Mouse (Mus musculus) liver, embryonic 11.5 days (tissue): ENCODE measurements around the gene Ribc1. TPM values are rescaled to one million over a fixed set of nuclear protein-coding genes. Genes with fewer than 3 reads are reported as not detected.

Experiments
- ATAC-seq: fragments of 200-750 bp; cut with Nextera tagmentation; replicated peaks from 2 replicates; pipeline ENCODE4 v1.8.0; 2017; ENCODE audit warnings: moderate number of reproducible peaks, mild to moderate bottlenecking, moderate TSS enrichment, moderate library complexity; ENCODE audit not compliant: low FRiP score
- DNase-seq: peaks from one replicate; pipeline ENCODE4 v3.0.0-alpha.2; 2017; ENCODE audit warnings: low spot score
- H3K27ac ChIP-seq: fragments of 300-500 bp; sonication (generic); 2 replicates; pipeline ENCODE4 v1.5.1; 2014; ENCODE audit warnings: mild to moderate bottlenecking, low read depth, low read length, control low read depth
- H3K27me3 ChIP-seq: fragments of 300-500 bp; sonication (generic); replicated peaks from 2 replicates; pipeline ENCODE4 v1.6.1; 2014; ENCODE audit warnings: low read length, mixed read lengths; ENCODE audit not compliant: control insufficient read depth, insufficient read depth
- H3K36me3 ChIP-seq: fragments of 300-500 bp; sonication (generic); 2 replicates; pipeline ENCODE4 v1.6.1; 2014; ENCODE audit warnings: mild to moderate bottlenecking, low read length, moderate library complexity, mixed read lengths; ENCODE audit not compliant: control insufficient read depth, insufficient read depth
- H3K4me1 ChIP-seq: fragments of 300-500 bp; sonication (generic); replicated peaks from 2 replicates; pipeline ENCODE4 v1.6.1; 2014; ENCODE audit warnings: low read length, mixed read lengths; ENCODE audit not compliant: control insufficient read depth, insufficient read depth
- H3K4me2 ChIP-seq: fragments of 300-500 bp; sonication (generic); 2 replicates; pipeline ENCODE4 v1.6.1; 2014; ENCODE audit warnings: mild to moderate bottlenecking, control low read depth, moderate library complexity
- H3K4me3 ChIP-seq: fragments of 300-500 bp; sonication (generic); 2 replicates; pipeline ENCODE4 v1.5.1; 2014; ENCODE audit warnings: low read depth, low read length, control low read depth
- H3K9ac ChIP-seq: fragments of 300-500 bp; sonication (generic); 2 replicates; pipeline ENCODE4 v1.6.1; 2014; ENCODE audit warnings: low read depth, low read length, control low read depth
- H3K9me3 ChIP-seq: fragments of 300-500 bp; sonication (generic); 2 replicates; pipeline ENCODE4 v1.6.1; 2016; ENCODE audit warnings: low read length, inconsistent platforms, mixed read lengths; ENCODE audit not compliant: control insufficient read depth
- WGBS: fragments of 180-500 bp; shearing (Covaris S2); extraction: QIAGEN DNeasy Blood & Tissue Kit; methylation state at CpG from one replicate; pipeline ENCODE4 v1.1.7; 2014; 5-methylcytosine and 5-hydroxymethylcytosine counted together
- polyA plus RNA-seq: library from polyadenylated mRNA; unstranded; fragments of >200 nt; fragmentation: Nextera tagmentation; extraction: Ambion mirVana; gene quantifications from 2 replicates; pipeline ENCODE4 v1.2.1, GENCODE M21; 2014

Ribc1 gene
- polyA plus RNA-seq, 1 experiment from 2014 or later = 5.0 TPM

DNA sequence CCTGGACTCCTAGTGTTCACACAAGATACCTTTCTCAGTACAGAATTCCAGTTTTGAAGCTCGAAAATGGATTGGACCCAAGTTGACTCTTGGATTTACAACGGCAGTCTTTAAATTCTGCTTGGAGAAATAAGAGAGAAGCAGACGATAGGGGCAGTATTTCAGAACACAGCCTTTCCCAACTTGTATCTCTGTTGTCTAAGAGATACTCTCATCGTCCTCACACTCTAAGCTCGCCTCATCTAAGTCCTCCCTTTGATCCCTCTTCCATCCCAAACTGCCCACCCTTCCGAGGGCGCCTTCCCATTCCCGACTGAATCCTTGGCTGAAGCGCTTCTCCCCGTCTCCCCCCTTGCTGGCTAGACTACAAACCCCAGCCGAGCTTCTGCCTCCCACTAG is 344 bp downstream of the Ribc1 start:
- 19% methylated on average over 11 of the region's 11 CpGs for WGBS
- H3K27me3 ChIP-seq = peaks cover 14% of the 10 kb centered on the region
- ATAC-seq = peak; percentile 38

DNA sequence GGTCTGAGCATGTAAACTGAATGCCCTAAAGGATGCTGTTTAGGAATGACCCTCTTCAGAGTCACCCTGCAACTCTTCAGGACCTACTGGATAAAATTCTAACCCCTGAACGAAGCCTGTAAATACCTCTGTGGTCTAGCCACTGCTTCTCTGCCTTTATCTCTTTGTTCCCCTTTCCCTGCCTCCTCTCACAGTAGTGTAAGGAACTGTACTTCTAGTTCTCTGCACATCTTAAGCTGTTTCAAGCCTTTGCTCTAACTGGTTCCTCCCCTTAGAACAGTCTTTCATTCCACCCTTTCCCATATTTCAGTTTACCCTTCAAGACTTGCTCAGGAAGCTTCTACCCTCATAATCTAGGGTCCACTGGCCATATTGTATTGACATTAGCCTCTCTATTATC is 8.2 kb downstream of the Ribc1 start:
- Histone ChIP-seq H3K4me1 (no peaks in the 10 kb centered on the region), H3K4me2 (no peak overlapping the region), H3K9me3 (no peaks in the 10 kb centered on the region), H3K27ac (no peak overlapping the region), H3K27me3 (peaks cover 11% of the 10 kb centered on the region), H3K36me3 (peaks cover 2% of the 10 kb centered on the region; the same call in 1 of the 2 replicates), H3K4me3 (no peak overlapping the region), H3K9ac (no peak overlapping the region)
- 68% methylated on average over 1 of the region's 1 CpGs for WGBS
- ATAC-seq = no peak
- DNase-seq = no peak

More for the DNA sequence above, 344 bp downstream of the Ribc1 start:
- Histone ChIP-seq H3K9ac (peak overlapping the region; percentile 71), H3K4me3 (peak overlapping the region; percentile 63), H3K9me3 (no peaks in the 10 kb centered on the region), H3K36me3 (no peaks in the 10 kb centered on the region), H3K4me1 (peaks cover 4% of the 10 kb centered on the region; the same call in 1 of the 2 replicates), H3K27ac (peak overlapping the region; percentile 71), H3K4me2 (peak overlapping the region; percentile 72)
- no peak for DNase-seq

DNA sequence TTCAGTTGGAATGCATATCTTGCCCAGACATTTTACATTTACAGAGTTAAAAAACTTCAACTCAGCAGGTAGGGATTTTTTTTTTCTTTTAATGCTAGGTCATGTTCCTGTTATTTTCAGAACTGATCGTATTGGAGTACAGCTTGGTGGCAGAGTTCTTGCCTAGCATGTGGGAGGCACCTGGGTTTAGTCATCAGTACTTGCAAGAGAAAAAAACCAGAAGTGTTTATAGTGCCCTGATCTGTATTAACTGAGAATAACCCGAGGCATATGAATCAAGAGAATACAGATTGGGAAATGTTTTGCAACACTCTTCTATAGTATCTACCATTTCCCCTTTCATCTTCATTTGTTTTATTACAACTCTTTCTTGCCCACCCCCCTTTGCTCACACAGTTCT is 13.2 kb downstream of the Ribc1 start:
- Histone ChIP-seq H3K27me3 (peaks cover 19% of the 10 kb centered on the region), H3K27ac (no peak overlapping the region), H3K4me3 (peak overlapping the region; percentile 15; the same call in 1 of the 2 replicates), H3K4me1 (no peaks in the 10 kb centered on the region), H3K36me3 (peaks cover 2% of the 10 kb centered on the region; the same call in 1 of the 2 replicates), H3K9ac (no peak overlapping the region), H3K9me3 (no peaks in the 10 kb centered on the region), H3K4me2 (peak overlapping the region; percentile 80; the same call in 1 of the 2 replicates)
- DNase-seq (no peak), ATAC-seq (no peak)
- 71% methylated on average over 2 of the region's 2 CpGs for WGBS

DNA sequence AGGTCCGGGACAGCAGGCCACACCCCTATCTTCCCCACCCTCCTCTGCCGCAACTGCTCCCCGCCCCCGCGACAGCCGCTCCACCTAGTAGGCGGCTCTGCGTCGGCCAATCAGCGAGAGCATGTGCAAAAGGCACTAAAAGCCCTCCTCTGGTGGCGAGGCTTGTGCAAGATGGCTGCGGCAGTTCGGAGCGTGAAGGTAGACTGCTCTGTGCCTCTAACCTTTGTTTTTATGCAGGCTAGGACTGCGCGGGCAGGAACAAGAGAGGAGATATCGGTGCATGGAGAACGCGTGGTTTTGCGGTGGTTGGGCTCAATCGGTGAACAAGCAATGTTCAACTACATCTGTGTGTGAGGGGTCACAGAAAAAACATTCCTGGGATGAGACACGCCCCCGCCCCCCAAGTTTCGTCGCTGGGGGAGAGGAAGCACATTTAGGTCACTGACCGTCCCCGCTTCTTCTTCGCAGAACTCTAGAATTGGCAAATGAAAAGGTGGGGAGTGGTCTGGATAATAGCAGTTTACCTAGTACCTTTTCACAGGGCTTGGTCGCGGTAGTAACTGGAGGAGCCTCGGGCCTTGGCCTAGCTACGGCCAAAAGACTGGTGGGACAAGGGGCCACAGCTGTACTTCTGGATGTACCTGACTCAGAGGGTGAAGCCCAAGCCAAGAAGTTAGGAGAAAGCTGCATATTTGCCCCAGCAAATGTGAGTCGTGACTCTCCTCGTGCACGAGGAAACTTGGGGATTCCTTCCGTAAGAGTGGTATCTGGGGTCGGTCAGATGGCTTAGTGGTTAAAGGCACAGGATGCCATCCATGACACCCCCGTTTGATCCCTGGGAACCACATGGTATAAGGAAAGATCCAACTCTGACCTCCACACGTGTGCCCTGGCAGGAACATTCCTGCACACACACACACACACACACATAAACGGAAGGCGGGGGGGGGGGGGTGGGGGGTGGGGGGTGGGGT is 14.1 kb downstream of the Ribc1 start, which contains the start of gene Hsd17b10:
Gene Hsd17b10, plus strand, starts transcription at position 109 of the 974 bp plus-strand sequence.
- H3K36me3 ChIP-seq = peaks cover 2% of the 10 kb centered on the region; the same call in 1 of the 2 replicates
- peak within 1 kb of the TSS; percentile 59 for H3K4me3 ChIP-seq
- peak within 1 kb of the TSS; percentile 80 for H3K4me2 ChIP-seq
- H3K27ac ChIP-seq = peak within 1 kb of the TSS; percentile 32
- WGBS = 18% methylated on average over 39 of the region's 41 CpGs
- DNase-seq (peak; percentile 75), ATAC-seq (peak; percentile 97)
- H3K4me1 ChIP-seq = no peaks in the 10 kb centered on the region
- no peaks in the 10 kb centered on the region for H3K9me3 ChIP-seq
- peak within 1 kb of the TSS; percentile 66 for H3K9ac ChIP-seq
- H3K27me3 ChIP-seq = peaks cover 19% of the 10 kb centered on the region

DNA sequence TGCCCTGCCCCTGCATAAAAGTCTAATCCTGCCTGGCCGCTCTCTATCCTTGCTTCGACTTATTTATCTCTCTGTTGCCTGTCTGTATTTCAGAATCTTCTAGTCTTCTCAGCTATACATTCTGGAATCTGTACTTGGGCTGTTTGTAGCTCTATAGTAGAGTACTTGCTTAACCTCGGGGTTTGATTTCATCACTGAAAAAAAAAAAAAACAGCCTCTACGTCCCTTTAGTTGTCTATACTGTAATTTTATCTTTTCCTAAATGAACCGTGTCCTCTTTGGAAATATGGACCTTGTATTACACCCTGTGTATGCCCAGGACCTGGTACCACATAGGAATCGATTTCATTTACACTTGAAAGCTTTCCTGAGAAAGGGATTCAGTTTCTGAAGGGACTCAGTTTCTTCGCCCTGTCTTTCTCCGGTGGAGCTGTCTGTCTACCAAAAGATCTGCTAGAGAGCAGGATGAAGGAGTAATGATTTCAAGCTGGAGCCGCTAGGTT is 14.9 kb downstream of the Ribc1 start:
- peak overlapping the region; percentile 59 for H3K4me3 ChIP-seq
- 29% methylated on average over 9 of the region's 9 CpGs for WGBS

DNA sequence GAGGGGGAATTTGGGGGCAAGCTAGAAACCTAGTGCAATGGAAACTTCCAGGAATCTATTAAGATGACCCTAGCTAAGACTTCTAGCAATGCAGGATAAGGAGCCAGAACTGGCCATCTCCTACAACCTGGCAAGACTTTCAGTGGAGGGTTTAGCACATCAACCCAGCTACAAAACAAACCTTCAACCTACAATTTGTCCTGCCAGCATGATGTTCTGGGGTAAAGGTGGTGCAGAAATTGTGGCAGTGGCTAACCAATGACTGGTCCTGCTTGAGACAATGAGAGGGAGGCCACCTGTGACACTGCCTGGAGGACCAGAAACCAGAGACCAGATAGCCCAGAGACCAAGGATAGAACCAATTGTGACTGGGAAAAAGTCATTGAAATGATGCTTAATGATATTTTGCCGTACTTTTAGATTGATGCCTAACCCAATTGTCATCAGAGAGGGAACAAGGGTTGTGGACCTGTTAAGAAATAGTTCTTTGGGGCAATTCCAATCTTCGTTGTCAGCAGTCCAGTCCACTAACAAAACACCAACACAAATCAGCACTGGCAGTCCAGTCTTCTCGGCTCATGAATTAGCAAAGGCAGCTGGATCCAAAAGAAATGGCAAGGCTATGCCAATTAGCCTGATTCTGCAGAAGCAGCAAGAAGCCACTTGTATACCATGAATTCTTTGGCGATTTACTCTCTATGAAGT is 16.9 kb downstream of the Ribc1 start:
- Histone ChIP-seq H3K27ac (no peak overlapping the region), H3K27me3 (peaks cover 18% of the 10 kb centered on the region), H3K4me3 (no peak overlapping the region), H3K9ac (no peak overlapping the region), H3K36me3 (no peaks in the 10 kb centered on the region; the same call in 1 of the 2 replicates), H3K4me2 (no peak overlapping the region), H3K4me1 (no peaks in the 10 kb centered on the region), H3K9me3 (no peaks in the 10 kb centered on the region)
- ATAC-seq (no peak), DNase-seq (no peak)
- WGBS = 72% methylated on average over 4 of the region's 4 CpGs

More for the DNA sequence above, 14.9 kb downstream of the Ribc1 start:
- peak; percentile 16; the same call in 1 of the 2 replicates for ATAC-seq
- Histone ChIP-seq H3K9ac (peak overlapping the region; percentile 45; the same call in 1 of the 2 replicates), H3K27me3 (peaks cover 18% of the 10 kb centered on the region), H3K4me1 (no peaks in the 10 kb centered on the region), H3K36me3 (peaks cover 2% of the 10 kb centered on the region; the same call in 1 of the 2 replicates), H3K27ac (no peak overlapping the region), H3K4me2 (peak overlapping the region; percentile 80), H3K9me3 (no peaks in the 10 kb centered on the region)
- no peak for DNase-seq

Other genes with a start within 250 kb of the Ribc1 start
- gene Huwe1, start 215.5 kb downstream of the Ribc1 start, polyA plus RNA-seq = 35.4 and 41.2 TPM in 2 replicates
- gene Hsd17b10, start 14.4 kb downstream of the Ribc1 start, polyA plus RNA-seq = 149 and 152 TPM in 2 replicates
- gene Smc1a, start 133 bp upstream of the Ribc1 start, polyA plus RNA-seq = 99.0 and 108 TPM in 2 replicates
- 0.86 and 1.8 TPM in 2 replicates for gene Iqsec2, start 128.0 kb upstream of the Ribc1 start, polyA plus RNA-seq
- gene Kdm5c, start 216.7 kb upstream of the Ribc1 start, polyA plus RNA-seq = 40.6 and 40.8 TPM in 2 replicates